Mouse (Mus musculus) kidney, adult 9 months (tissue): ENCODE measurements around the gene Ptgfr.
A peak's percentile ranks its signal among the peaks of the same experiment; 100 is the strongest.

ENCODE experiments used
- DNase-seq: peaks from one replicate; pipeline ENCODE4 v3.0.0; 2022

Ptgfr gene

DNA sequence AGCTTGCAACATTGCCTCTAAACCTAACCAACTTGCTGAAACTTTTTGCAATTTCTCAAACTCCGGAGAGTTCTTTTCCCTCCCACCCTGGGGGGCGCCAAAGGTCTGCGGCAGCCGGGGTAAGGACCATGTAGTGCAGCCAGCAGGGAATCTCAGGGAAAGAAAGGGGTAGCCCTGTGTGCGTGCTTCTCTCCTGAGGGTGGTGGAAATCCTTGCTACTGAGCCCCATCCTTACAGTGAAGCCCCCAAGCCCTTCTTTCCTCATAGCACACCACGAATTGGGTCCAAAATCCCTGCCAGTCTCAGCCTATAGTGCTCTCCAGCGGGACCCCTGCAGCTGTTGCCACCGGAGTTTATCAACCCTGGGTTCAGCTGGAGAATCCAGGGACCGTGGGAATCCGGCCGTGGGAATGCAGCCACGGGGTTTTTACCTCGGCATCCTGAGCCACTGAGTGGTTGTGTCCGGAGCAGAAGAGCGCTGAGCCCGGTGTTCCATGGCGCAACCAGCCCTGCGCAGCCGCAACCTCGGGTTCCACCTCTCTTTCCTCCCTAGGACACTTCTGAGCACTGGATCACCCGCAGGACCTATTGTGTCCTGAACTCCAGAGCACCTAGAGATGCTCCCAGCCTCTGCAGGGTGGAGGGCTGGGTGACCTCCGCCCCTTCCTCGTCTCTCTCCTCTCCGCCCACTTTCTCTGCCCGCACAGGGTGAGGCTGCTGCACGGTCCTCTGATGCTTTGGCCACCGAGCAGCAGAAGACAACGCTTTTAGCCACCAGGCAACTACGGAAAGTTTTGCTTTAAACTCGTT is at the start of gene Ptgfr:
Ptgfr (minus strand) TSS at position 760 of the 810 bp plus-strand sequence.
- DNase-seq: peak; percentile 54

DNA sequence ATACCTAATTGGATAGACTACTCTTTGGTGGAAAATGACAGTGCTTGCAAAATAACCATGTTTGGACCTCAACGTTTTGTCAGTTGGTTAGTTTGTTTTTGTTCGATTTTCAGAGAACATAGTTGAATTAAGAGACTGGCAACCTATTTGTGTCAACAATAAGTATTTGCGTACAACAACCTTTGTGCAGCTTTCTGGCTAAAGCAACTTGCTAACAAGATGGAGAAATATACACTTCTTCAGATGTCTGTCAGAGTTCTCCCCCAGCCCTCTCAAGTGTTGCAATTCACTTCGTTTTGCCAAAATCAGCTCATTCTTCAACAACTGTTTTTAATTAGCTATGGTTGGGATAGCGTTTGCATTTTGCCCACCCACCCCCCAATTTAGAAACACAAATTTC is 46.5 kb upstream of the Ptgfr start:
- DNase-seq: no peak

GRCm38 (mm10) chr3:151879981-151880380 is 42.6 kb upstream of the Ptgfr start:
- DNase-seq: peak; percentile 65

DNA sequence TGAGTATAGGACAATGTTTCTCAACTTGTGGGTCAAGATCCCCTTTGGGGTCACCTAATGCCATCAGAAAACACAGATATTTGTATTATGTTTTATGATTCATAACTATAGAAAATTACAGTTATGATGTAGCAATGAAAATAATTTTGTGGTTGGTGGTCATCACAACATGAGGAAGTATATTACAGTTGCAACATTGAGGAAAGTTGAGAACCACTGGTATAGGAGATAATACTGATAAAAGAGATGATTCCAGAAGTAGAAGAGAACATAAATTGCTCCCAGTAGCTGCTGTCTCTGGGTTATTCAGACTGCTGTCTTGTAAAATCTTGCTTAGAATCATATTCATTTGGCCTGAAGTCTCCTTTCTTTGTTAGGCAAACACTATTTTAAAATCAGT is 31.5 kb upstream of the Ptgfr start:
- no peak for DNase-seq

DNA sequence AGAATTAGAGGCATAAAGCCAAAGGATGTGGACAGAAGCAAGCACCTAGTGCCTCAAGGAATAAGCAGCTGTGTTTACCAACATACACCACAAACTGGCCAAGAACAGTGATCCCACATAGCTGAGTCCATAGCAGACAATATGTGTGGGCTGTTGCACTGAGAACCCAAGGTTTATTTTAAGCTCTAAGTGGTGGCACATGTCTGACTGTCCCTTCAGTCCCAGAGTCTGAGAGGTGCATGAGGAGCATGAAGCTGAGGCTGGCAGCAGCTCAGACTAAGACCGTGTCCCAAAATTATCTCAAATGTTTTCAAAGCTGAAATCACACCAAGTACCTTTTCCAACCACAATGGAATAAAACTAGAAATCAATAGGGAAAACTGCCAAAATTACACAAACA is 13.9 kb upstream of the Ptgfr start:
- no peak for DNase-seq

DNA sequence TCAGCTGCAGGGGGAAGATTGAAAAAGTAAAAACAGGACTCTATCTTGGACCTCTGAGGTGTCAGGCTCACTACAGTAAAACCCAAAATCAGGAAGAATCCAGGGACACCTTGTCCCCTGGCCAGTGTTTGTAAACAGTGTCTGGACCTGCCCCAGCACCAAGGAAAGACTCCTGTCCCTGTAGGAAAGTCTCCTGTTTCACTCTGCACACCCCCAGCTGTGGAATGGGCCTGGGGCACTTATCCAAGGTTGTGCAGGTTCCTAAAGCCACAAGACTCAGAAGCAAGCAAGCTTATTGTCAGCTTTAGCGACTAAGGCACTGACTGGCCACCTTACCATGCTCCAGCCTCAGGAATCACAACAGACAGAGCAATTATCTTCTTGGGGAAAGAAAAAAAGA is 13.2 kb upstream of the Ptgfr start:
- DNase-seq: peak; percentile 35

- no peak for DNase-seq
Measured at GRCm38 (mm10) chr3:151846292-151846691, 8.9 kb upstream of the Ptgfr start.

DNA sequence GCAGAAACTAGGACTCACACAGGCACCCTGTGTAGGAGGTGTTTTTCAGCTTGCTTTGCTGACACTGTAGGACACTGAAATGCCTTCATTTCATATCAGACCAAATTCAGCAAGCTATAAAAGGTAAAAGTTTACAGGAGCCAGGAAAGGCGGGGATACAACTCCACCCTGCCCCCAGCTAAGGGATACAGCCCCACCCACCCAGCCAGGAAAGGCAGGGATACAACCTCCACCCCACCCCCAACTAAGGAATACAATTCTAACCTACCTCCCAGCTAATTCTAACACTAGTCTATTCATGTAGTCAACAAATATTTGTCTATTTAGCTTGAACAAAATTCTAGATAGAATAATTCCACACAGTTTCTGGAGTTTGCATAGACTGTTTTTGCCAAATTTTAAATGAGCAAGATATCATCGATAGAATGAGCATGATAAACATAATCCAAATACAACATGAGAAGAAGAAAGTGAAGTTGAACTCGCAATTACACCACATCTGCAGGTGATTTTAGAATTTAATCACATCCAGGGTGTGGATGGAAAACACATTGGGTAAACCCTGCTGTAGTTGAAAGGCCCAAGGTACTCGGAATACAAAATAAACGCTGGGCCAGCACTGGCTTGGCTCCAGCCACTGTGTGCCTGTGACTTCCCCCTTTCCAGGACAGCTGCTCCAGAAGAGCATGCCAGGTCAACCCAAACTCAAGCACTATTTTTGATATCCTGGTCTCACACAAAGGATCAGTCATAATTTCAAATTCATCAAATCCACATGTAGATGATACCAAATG is 7.1 kb upstream of the Ptgfr start:
- no peak for DNase-seq

- no peak for DNase-seq
Measured at GRCm38 (mm10) chr3:151840688-151841087, 3.3 kb upstream of the Ptgfr start.

- DNase-seq: peak; percentile 81
Measured at GRCm38 (mm10) chr3:151838372-151838771, 942 bp upstream of the Ptgfr start.

DNA sequence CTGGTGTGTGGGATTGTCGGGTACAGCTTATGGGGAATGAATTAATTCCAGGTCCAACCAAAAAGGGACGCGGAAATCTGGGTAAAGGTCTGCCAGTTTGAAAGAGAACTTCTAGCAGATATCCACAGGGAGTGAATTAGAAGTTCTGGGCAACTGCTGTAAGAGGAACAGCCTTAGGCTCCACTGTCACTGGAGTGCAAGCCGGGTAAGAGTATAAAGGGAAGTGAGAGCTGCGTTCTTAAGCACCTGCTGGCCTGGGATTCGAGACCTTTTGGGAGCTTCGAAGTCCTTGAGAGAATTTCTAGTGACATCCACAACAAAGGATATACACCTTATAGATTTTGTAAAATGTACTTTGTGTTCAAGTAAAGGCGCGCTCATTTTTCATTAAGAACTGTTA is 319 bp upstream of the Ptgfr start:
- no peak for DNase-seq

GRCm38 (mm10) chr3:151836451-151836850 is 979 bp downstream of the Ptgfr start:
- no peak for DNase-seq

- no peak for DNase-seq
Measured at GRCm38 (mm10) chr3:151835831-151836230, 1.6 kb downstream of the Ptgfr start.

- no peak for DNase-seq
Measured at GRCm38 (mm10) chr3:151827950-151828610, 9.3 kb downstream of the Ptgfr start.

DNA sequence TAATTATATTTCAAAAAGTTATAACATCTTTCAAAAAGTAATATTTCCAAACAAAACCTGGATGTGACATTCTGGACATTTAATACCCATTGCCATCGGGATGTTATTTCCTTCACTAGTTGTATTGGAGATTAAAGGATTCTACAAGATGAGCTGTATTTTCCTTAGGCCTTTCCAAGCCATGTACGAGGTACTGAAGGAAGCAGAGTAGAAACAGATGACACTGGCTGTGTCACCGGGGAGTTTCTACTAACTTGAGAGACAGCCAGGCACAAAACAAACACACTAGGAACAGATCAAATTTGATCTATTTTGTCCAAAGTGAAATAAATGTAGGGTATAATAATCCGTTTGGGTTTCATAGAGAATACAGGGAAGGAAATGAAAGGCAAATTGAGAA is 17.6 kb downstream of the Ptgfr start:
- DNase-seq: no peak

DNA sequence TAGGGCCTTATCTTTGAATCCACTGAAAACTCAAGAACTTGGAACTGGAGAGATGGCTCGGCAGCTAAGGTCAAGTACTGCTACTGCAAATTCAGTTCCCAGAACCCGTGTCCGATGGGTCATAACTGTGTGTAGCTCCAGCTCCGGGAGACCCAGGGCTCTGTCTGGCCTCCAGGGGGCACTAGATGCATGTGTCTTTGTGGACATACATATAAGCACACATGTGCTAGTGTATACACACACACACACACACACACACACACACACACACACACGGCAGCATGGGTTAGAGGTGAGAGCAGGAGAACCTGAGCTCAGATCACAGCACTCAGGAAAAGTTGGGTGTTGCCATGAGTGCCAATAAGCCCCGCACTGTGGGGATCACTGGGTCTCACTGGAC is 19.2 kb downstream of the Ptgfr start:
- peak; percentile 49 for DNase-seq

DNA sequence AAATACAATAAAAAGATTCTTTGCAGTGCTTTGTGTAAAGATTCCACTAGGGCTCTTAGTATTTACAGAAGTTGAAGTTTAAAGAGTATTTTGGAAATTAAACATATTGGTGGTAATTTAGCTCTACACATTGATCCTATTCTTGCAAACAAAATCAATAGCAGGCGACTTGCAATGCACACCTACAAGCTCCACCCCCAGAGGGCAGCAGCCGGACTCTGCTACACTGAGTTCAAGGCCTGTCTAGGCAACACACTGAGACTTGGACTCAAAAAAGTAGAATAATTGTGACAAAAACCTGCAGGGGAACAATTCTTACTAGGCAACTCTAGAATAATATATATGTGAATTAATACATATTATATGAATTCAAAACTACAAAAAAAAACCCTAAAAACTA is 28.8 kb downstream of the Ptgfr start:
- no peak for DNase-seq

GRCm38 (mm10) chr3:151788622-151789021 is 48.8 kb downstream of the Ptgfr start:
- DNase-seq: no peak

DNA sequence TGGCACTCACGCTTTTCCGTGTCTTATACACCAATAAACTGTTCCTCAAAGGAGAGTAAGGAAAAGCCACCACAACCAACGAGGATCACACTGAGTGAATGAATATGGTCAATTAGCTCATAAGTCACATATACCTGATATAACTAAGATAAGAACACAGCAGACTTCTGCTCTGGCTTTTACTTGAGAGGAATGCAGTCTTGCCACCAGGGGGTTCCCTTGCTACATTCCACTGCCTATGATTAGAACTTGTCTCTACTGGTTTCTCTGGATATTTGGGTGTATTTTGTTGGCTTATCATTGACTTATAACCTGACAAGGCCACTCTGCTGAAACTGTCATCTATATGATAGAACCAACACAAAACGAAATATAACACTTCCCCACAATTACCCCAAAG is 62.3 kb downstream of the Ptgfr start:
- DNase-seq: peak; percentile 42

GRCm38 (mm10) chr3:151771074-151771473 is 66.4 kb downstream of the Ptgfr start:
- DNase-seq: peak; percentile 72

GRCm38 (mm10) chr3:151749737-151750136 is 87.7 kb downstream of the Ptgfr start, which contains the start of gene Ifi44:
TSS of gene Ifi44 (minus strand) at chr3:151749960.
- peak; percentile 35 for DNase-seq

DNA sequence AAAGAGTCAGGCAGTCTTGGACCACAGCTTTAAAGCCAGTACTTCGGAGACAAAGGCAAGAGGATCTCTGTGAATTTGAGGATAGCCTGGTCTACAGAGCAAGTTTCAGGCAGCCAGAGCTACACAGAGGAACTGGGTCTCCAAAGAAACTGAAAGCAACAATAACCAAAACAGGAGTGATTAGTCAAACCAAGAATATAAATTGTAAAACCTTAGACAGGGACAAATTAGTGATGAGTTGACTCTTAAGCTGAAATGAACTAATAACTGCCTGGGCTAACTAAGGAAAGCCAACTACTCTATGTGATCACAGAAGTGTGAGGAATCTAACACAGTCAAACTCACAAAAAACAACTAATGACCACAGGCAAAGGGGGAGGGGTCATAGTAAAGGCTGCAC is 88.9 kb downstream of the Ptgfr start:
- DNase-seq: no peak
